Mouse (Mus musculus) forebrain, embryonic 16.5 days (tissue): Measurements from ENCODE around the gene Btbd2. TPM values are rescaled to one million over a fixed set of nuclear protein-coding genes. Genes with fewer than 3 reads are reported as not detected.

Experiments
- ATAC-seq: fragments of 200-750 bp; cut with Nextera tagmentation; 2 replicates; pipeline ENCODE4 v1.8.0; 2017; ENCODE audit warnings: mild to moderate bottlenecking, moderate library complexity
- H3K27ac ChIP-seq: fragments of 300-500 bp; sonication (generic); 2 replicates; pipeline ENCODE4 v1.5.1; 2014; ENCODE audit warnings: low read length, control low read depth
- H3K27me3 ChIP-seq: fragments of 300-500 bp; sonication (generic); replicated peaks from 2 replicates; pipeline ENCODE4 v1.6.1; 2014; ENCODE audit warnings: low read length; ENCODE audit not compliant: control insufficient read depth, insufficient read depth
- H3K36me3 ChIP-seq: fragments of 300-500 bp; sonication (generic); 2 replicates; pipeline ENCODE4 v1.6.1; 2014; ENCODE audit not compliant: control insufficient read depth, insufficient read depth
- H3K4me1 ChIP-seq: fragments of 300-500 bp; sonication (generic); replicated peaks from 2 replicates; pipeline ENCODE4 v1.6.1; 2014; ENCODE audit warnings: low read length; ENCODE audit not compliant: control insufficient read depth, insufficient read depth
- H3K4me2 ChIP-seq: fragments of 300-500 bp; sonication (generic); 2 replicates; pipeline ENCODE4 v1.6.1; 2014; ENCODE audit warnings: mild to moderate bottlenecking, low read length, control low read depth
- H3K4me3 ChIP-seq: fragments of 300-500 bp; sonication (generic); replicated peaks from 2 replicates; pipeline ENCODE4 v1.5.1; 2014; ENCODE audit warnings: mild to moderate bottlenecking, low read length, control low read depth
- H3K9ac ChIP-seq: fragments of 300-500 bp; sonication (generic); replicated peaks from 2 replicates; pipeline ENCODE4 v1.6.1; 2014; ENCODE audit warnings: low read depth, low read length, control low read depth
- H3K9me3 ChIP-seq: fragments of 300-500 bp; sonication (generic); 2 replicates; pipeline ENCODE4 v1.6.1; 2016; ENCODE audit warnings: low read length; ENCODE audit not compliant: control insufficient read depth
- WGBS: fragments of 180-500 bp; shearing (Covaris S2); extraction: QIAGEN DNeasy Blood & Tissue Kit; methylation state at CpG from one replicate; pipeline ENCODE4 v1.1.7; 2014; 5-methylcytosine and 5-hydroxymethylcytosine counted together
- polyA plus RNA-seq: library from polyadenylated mRNA; unstranded; fragments of >200 nt; fragmentation: Nextera tagmentation; extraction: Ambion mirVana; gene quantifications from 2 replicates; pipeline ENCODE4 v1.2.1, GENCODE M21; 2015

The Btbd2 gene
- polyA plus RNA-seq, 1 experiment from 2014 or later: 75.2 TPM

- H3K36me3 ChIP-seq: peaks cover 18% of the 10 kb centered on the region
- no peak overlapping the region for H3K4me2 ChIP-seq
- no peak overlapping the region for H3K9ac ChIP-seq
- no peaks in the 10 kb centered on the region for H3K9me3 ChIP-seq
- no peak for ATAC-seq
- H3K4me1 ChIP-seq: peaks cover 9% of the 10 kb centered on the region
- H3K27ac ChIP-seq: no peak overlapping the region
- no peaks in the 10 kb centered on the region for H3K27me3 ChIP-seq
- 90% methylated on average over 12 of the region's 12 CpGs for WGBS
- no peak overlapping the region for H3K4me3 ChIP-seq
These were observed 36.7 kb upstream of the Btbd2 start for GRCm38 (mm10) chr10:80693401-80694045.

GRCm38 (mm10) chr10:80692249-80693165 is 35.6 kb upstream of the Btbd2 start:
- Histone ChIP-seq H3K4me1 (no peaks in the 10 kb centered on the region; the same call in 1 of the 2 replicates), H3K27me3 (no peaks in the 10 kb centered on the region), H3K27ac (no peak overlapping the region), H3K9me3 (no peaks in the 10 kb centered on the region), H3K9ac (no peak overlapping the region), H3K4me2 (no peak overlapping the region), H3K36me3 (peaks cover 18% of the 10 kb centered on the region), H3K4me3 (no peak overlapping the region)
- ATAC-seq: no peak
- WGBS: 86% methylated on average over 14 of the region's 14 CpGs

GRCm38 (mm10) chr10:80687850-80688249 is 31.0 kb upstream of the Btbd2 start:
- H3K36me3 ChIP-seq: peaks cover 36% of the 10 kb centered on the region
- no peaks in the 10 kb centered on the region for H3K27me3 ChIP-seq
- no peaks in the 10 kb centered on the region for H3K4me1 ChIP-seq
- no peaks in the 10 kb centered on the region for H3K9me3 ChIP-seq
- no peak overlapping the region for H3K4me2 ChIP-seq
- no peak overlapping the region for H3K4me3 ChIP-seq
- H3K27ac ChIP-seq: no peak overlapping the region
- H3K9ac ChIP-seq: no peak overlapping the region
- ATAC-seq: peak; percentile 68; the same call in 1 of the 2 replicates
- 37% methylated on average over 5 of the region's 5 CpGs for WGBS

GRCm38 (mm10) chr10:80686617-80687016 is 29.7 kb upstream of the Btbd2 start:
- Histone ChIP-seq H3K27me3 (no peaks in the 10 kb centered on the region), H3K4me2 (no peak overlapping the region), H3K36me3 (peaks cover 36% of the 10 kb centered on the region), H3K4me1 (no peaks in the 10 kb centered on the region), H3K27ac (no peak overlapping the region), H3K4me3 (no peak overlapping the region), H3K9ac (no peak overlapping the region), H3K9me3 (no peaks in the 10 kb centered on the region)
- ATAC-seq: no peak
- WGBS: 85% methylated on average over 3 of the region's 3 CpGs

GRCm38 (mm10) chr10:80684984-80685383 is 28.1 kb upstream of the Btbd2 start:
- Histone ChIP-seq H3K4me1 (no peaks in the 10 kb centered on the region), H3K4me2 (no peak overlapping the region), H3K36me3 (peaks cover 24% of the 10 kb centered on the region), H3K9ac (no peak overlapping the region), H3K27ac (no peak overlapping the region), H3K4me3 (no peak overlapping the region), H3K9me3 (no peaks in the 10 kb centered on the region), H3K27me3 (no peaks in the 10 kb centered on the region)
- 89% methylated on average over 4 of the region's 4 CpGs for WGBS
- ATAC-seq: no peak

GRCm38 (mm10) chr10:80684214-80684613 is 27.3 kb upstream of the Btbd2 start:
- H3K4me1 ChIP-seq: peaks cover 3% of the 10 kb centered on the region; the same call in 1 of the 2 replicates
- H3K4me3 ChIP-seq: no peak overlapping the region
- no peak overlapping the region for H3K4me2 ChIP-seq
- 58% methylated on average over 6 of the region's 6 CpGs for WGBS
- peaks cover 18% of the 10 kb centered on the region for H3K36me3 ChIP-seq
- no peak overlapping the region for H3K27ac ChIP-seq
- ATAC-seq: no peak
- H3K27me3 ChIP-seq: no peaks in the 10 kb centered on the region
- H3K9ac ChIP-seq: no peak overlapping the region
- no peaks in the 10 kb centered on the region for H3K9me3 ChIP-seq

- Histone ChIP-seq H3K4me1 (peaks cover 9% of the 10 kb centered on the region), H3K9me3 (no peaks in the 10 kb centered on the region), H3K4me3 (no peak overlapping the region), H3K9ac (no peak overlapping the region), H3K4me2 (no peak overlapping the region), H3K27ac (no peak overlapping the region), H3K27me3 (no peaks in the 10 kb centered on the region), H3K36me3 (peaks cover 17% of the 10 kb centered on the region)
- WGBS: 96% methylated on average over 1 of the region's 1 CpGs
- no peak for ATAC-seq
These were observed 26.8 kb upstream of the Btbd2 start for GRCm38 (mm10) chr10:80683647-80684046.

- no peak for ATAC-seq
- H3K27ac ChIP-seq: no peak overlapping the region
- no peak overlapping the region for H3K4me3 ChIP-seq
- H3K9me3 ChIP-seq: no peaks in the 10 kb centered on the region
- H3K9ac ChIP-seq: no peak overlapping the region
- no peaks in the 10 kb centered on the region for H3K27me3 ChIP-seq
- peaks cover 26% of the 10 kb centered on the region for H3K4me1 ChIP-seq
- 96% methylated on average over 6 of the region's 6 CpGs for WGBS
- peaks cover 17% of the 10 kb centered on the region for H3K36me3 ChIP-seq
- no peak overlapping the region for H3K4me2 ChIP-seq
These were observed 25.1 kb upstream of the Btbd2 start for GRCm38 (mm10) chr10:80682003-80682402.

GRCm38 (mm10) chr10:80680260-80680696 is 23.4 kb upstream of the Btbd2 start:
- H3K4me3 ChIP-seq: no peak overlapping the region
- H3K27me3 ChIP-seq: no peaks in the 10 kb centered on the region
- H3K4me2 ChIP-seq: no peak overlapping the region
- H3K9ac ChIP-seq: no peak overlapping the region
- no peak for ATAC-seq
- H3K36me3 ChIP-seq: peaks cover 2% of the 10 kb centered on the region; the same call in 1 of the 2 replicates
- 82% methylated on average over 2 of the region's 2 CpGs for WGBS
- H3K27ac ChIP-seq: no peak overlapping the region
- H3K4me1 ChIP-seq: peaks cover 28% of the 10 kb centered on the region
- no peaks in the 10 kb centered on the region for H3K9me3 ChIP-seq
